ENCODE assay signal across 15 mouse cellular contexts in the genomic region with DNA sequence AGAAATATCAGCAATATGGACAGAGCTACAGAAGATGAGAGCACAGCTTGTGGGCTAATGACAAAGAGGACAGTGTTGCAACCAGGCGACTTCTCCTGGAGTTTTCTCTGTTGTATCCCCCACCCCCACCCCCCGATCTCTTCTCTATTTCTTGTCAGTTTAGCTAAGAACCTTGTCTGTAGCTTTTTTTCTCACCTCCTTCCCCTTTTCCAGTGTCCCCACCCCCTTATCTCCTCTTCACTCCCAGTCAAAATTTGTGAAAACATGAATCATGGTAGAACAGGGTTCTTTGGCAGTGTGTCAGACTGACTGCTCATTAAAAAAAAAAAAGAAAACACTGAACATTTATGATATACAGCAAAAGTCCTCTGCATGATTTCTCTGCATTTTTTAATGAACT. TPM values are rescaled to one million over a fixed set of nuclear protein-coding genes. Genes with fewer than 3 reads are reported as not detected.
DNase-seq lines count a peak whose midpoint lies in the region; ATAC-seq and TF ChIP-seq lines count a peak whose summit lies in the region.
"Had no signal": no experiment of that assay in that cellular context is flagged by ENCODE, and none has a peak within 500 bp of the region (broad histone marks: within the 10 kb centered on the region; RNA-seq: fewer than 3 reads in every experiment).

No protein-coding gene starts in this region.

- no peak for TF ChIP-seq CTCF in liver, adult 2 months (IDR thresholded peaks at IDR 0.05; ENCODE audit: low read depth, low read length)
- TF ChIP-seq CTCF in embryonic fibroblast, embryonic 13.5 days (IDR thresholded peaks at IDR 0.05; ENCODE audit: borderline replicate concordance, insufficient read depth, low read length): no peak
- no peak for TF ChIP-seq CTCF in liver, postnatal 0 days (IDR thresholded peaks at IDR 0.05; ENCODE audit: low read depth)

- peak; percentile 24 for DNase-seq in liver, adult 2 months (ENCODE audit: extremely low read depth, low read depth, low spot score)
- DNase-seq in liver (no peak), MEL-GATA-1-ER (ENCODE audit: extremely low read depth, low read depth) (peak; percentile 95)
- DNase-seq in liver, postnatal 0 days: no peak
- no peak for DNase-seq in adrenal gland, postnatal 4 days (ENCODE audit: low spot score in 2 of 2)
- DNase-seq in spleen, postnatal 14 days (ENCODE audit: low spot score in 2 of 2): no peak
- DNase-seq in kidney, postnatal 10 days: no peak
- DNase-seq: heart, postnatal 36 days; left cerebral cortex, postnatal 4 days; lung, postnatal 14 days had no signal

- peaks cover 20% of the 10 kb centered on the region for H3K4me1 ChIP-seq in liver, adult 2 months (ENCODE audit: control insufficient read depth, insufficient read depth, low read length)
- H3K4me1 ChIP-seq in embryonic fibroblast, embryonic 13.5 days (ENCODE audit: control insufficient read depth, insufficient read depth, low read length): peaks cover 16% of the 10 kb centered on the region
- H3K4me1 ChIP-seq in liver, postnatal 0 days (ENCODE audit: insufficient read depth): peaks cover 48% of the 10 kb centered on the region

- TF ChIP-seq EP300 in liver, postnatal 0 days (IDR thresholded peaks at IDR 0.05; ENCODE audit: low read depth): no peak

- peaks cover 30% of the 10 kb centered on the region; the same call in 1 of the 2 replicates for H3K79me2 ChIP-seq in liver, adult 2 months (ENCODE audit: control insufficient read depth, insufficient read depth, low read length)

- no peak overlapping the region for H3K9ac ChIP-seq in liver, adult 2 months (ENCODE audit: low read depth, low read length)
- no peak overlapping the region for H3K9ac ChIP-seq in liver, postnatal 0 days (replicated peaks)
- H3K9ac ChIP-seq: forebrain, embryonic 15.5 days had no signal

- peaks cover 4% of the 10 kb centered on the region; the same call in 1 of the 2 replicates for H3K36me3 ChIP-seq in liver, adult 2 months (ENCODE audit: control insufficient read depth, insufficient read depth, low read length)
- H3K36me3 ChIP-seq in liver, postnatal 0 days (replicated peaks; ENCODE audit: insufficient read depth, low read length): peaks cover 32% of the 10 kb centered on the region

- H3K4me2 ChIP-seq in liver, postnatal 0 days (ENCODE audit: low read depth, low read length): peak overlapping the region; percentile 71
- H3K4me2 ChIP-seq: forebrain, embryonic 15.5 days had no signal

- WGBS in liver, adult 2 months: 49% methylated on average over 2 of the region's 2 CpGs
- 16% methylated on average over 2 of the region's 2 CpGs for WGBS in liver, postnatal 0 days (ENCODE audit: insufficient replicate concordance)

- no peak overlapping the region for H3K4me3 ChIP-seq in liver, adult 2 months (ENCODE audit: insufficient read depth, low read depth, low read length)
- no peak overlapping the region for H3K4me3 ChIP-seq in embryonic fibroblast, embryonic 13.5 days (ENCODE audit: insufficient read depth, low read length)
- H3K4me3 ChIP-seq in liver, postnatal 0 days (ENCODE audit: low read depth, low read length): no peak overlapping the region
- H3K4me3 ChIP-seq: forebrain, embryonic 15.5 days; heart, embryonic 10.5 days had no signal

- no peak for TF ChIP-seq POLR2A in liver, adult 2 months (IDR thresholded peaks at IDR 0.05; ENCODE audit: extremely low read depth, insufficient read depth, low read length)
- no peak for TF ChIP-seq POLR2A in embryonic fibroblast, embryonic 13.5 days (IDR thresholded peaks at IDR 0.05; ENCODE audit: low read depth, low read length)

- H3K27ac ChIP-seq in liver, adult 2 months (replicated peaks; ENCODE audit: insufficient read depth, low read depth, low read length): no peak overlapping the region
- H3K27ac ChIP-seq in embryonic fibroblast, embryonic 13.5 days (ENCODE audit: insufficient read depth, low read length): peak overlapping the region; percentile 71
- H3K27ac ChIP-seq in liver, postnatal 0 days (ENCODE audit: low read depth): peak overlapping the region; percentile 89
- H3K27ac ChIP-seq: forebrain, embryonic 15.5 days; heart, embryonic 10.5 days had no signal

- ATAC-seq in liver, postnatal 0 days: no peak
- ATAC-seq: forebrain, embryonic 15.5 days; inflammation-experienced regulatory T-cells, adult 6 months; Patski had no signal

- no peaks in the 10 kb centered on the region for H3K27me3 ChIP-seq in liver, adult 2 months (ENCODE audit: control insufficient read depth, insufficient read depth, low read length)
- H3K27me3 ChIP-seq in liver, postnatal 0 days (ENCODE audit: insufficient read depth, low read length): no peaks in the 10 kb centered on the region
- H3K27me3 ChIP-seq: forebrain, embryonic 15.5 days; Patski had no signal

- H3K9me3 ChIP-seq in liver, postnatal 0 days (ENCODE audit: low read length): no peaks in the 10 kb centered on the region
- H3K9me3 ChIP-seq: forebrain, embryonic 15.5 days; heart, embryonic 10.5 days had no signal

RNA-seq across cellular contexts. Expression of a gene that starts 16.9 kb away (rescaled TPM):
- total RNA-seq in liver, adult 2 months (2014; rRNA removed): 24.8 and 26.0 TPM in 2 replicates
- polyA plus RNA-seq in liver, adult 2 months (2012; rRNA removed): 7.1 and 8.2 TPM in 2 replicates
- 29.7 and 31.3 TPM in 2 replicates for polyA plus RNA-seq in embryonic fibroblast, embryonic 13.5 days (2011; ENCODE audit: insufficient read length, low read depth, missing spikeins)
- 22.8 and 23.4 TPM in 2 replicates for polyA plus RNA-seq in liver, postnatal 0 days (2015; fragmentation: Nextera tagmentation; extraction: Ambion mirVana)
- 10 to 100 TPM; 51.3 to 54.0 TPM for total RNA-seq in adrenal gland, postnatal 4 days (2021)

Comparison
In these comparisons a context has a peak if more than half of its experiments do, and no peak if none do; other contexts are left out.
1. DNase-seq: peak in liver, adult 2 months (single experiment) and MEL-GATA-1-ER (single experiment); none in liver (single experiment), liver, postnatal 0 days (single experiment), adrenal gland, postnatal 4 days (0 of 2), spleen, postnatal 14 days (0 of 2) and kidney, postnatal 10 days (single experiment).